Mouse (Mus musculus) urinary bladder, adult 2 months (tissue): ENCODE measurements around the gene 4933406M09Rik. TPM values are rescaled to one million over a fixed set of nuclear protein-coding genes. Genes with fewer than 3 reads are reported as not detected.

Experiments
- DNase-seq: peaks from one replicate; pipeline ENCODE4 v3.0.0; 2022; ENCODE audit warnings: low spot score
- polyA plus RNA-seq: library from polyadenylated mRNA; depleted of rRNA; stranded (reverse); fragments of >200 nt; gene quantifications from 2 replicates; pipeline ENCODE4 v1.2.3, GENCODE M21; 2012

4933406M09Rik gene
- polyA plus RNA-seq, 1 experiment: not detected

- DNase-seq: no peak
These were observed 4.7 kb upstream of the 4933406M09Rik start for GRCm38 (mm10) chr1:134381051-134381450.

DNA sequence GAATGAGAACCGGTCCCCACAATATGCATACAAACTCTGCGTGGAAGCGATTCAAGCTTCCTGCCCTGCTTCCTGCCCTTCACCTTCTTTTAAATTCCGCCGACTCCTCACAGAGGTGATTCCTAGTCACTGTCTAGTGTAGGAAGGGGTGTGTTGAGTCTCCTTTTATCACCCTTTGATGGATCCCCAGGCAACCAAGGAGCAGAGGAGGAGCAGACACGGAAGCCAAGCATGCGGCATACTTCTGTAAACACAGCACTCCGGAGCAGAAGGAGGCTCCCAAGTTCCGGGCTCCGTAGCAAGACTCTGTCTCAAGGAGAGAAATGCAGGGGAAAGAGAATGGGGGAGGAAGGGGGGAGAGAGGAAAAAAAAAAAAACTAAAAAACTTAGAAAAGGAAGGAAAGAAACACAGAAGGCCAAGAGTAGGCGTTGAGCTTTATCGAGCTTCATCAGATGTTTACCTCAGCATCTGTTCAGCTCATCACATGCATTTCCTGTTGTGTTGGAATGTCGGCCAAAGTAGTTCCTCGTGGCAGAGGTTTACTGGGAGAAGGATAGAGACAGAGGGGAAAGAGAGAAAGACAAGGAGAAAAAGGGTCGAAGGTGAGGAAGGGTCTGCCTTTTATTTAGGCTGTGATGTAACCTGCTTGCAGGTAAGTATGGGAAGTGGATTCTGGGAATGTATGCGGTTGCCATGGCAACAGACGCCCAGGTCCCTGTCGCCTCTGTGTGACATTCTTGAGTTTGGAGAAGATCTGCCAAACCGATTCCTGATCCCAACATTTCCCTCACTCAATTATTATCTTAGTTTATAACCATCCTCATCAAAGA, 3.7 kb upstream of the 4933406M09Rik start:
- DNase-seq: no peak

DNA sequence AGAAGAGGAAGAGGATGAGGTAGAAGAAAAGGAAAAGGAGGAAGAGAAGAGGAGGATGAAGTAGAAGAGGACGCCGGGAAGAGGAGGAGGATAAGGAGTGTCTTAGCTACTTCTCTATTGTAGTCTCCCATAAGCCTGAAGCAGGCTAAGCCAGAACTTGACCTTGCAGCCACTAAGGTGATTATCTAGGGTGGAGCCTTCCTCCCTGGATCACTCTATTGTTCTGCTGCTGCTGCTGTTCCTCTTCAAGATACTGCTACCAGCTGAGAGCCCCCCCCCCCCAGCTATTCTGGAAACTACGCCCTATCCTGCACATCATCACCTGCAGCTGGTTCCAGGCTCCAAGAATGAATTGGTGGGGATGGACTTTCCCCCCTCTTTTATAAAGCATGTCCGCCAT, 1.2 kb upstream of the 4933406M09Rik start:
- no peak for DNase-seq

DNA sequence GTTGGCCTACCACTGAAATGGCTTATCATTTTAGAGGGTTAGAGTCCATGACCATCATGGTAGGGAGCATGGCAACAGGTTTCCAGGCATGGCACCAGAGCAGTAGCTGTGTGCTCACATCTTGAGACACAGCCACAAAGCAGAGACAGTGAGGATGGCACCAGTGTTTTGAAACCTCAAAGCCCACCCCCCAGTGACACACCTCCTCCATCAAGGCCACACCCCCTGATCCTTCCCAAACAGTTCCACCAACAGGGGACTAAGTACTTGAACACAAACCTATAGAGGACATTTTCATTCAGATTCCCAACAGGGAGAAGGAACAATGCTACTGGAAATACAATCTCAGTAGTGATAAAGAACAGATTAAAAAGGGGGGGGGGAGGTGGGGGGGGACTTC, 564 bp upstream of the 4933406M09Rik start:
- DNase-seq: no peak

DNA sequence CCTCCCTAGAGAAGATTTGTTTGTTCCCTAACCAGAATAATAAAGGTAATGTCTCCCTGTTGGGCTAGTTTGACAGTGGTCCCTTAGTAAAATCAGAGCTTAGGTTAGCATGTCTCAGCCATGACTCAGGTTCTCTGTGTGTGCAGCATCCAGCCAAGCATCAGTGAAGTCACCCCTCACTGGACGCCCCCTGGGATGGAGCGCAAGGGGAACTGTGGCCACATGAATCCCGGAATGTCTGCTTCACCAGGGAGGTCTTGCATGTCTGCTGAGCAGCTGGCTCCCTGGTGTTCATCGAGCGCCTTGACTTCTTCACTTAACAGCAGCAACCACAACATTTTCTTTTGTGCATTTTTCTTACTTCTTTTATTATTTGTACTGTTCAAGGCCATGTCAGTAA, 8.1 kb downstream of the 4933406M09Rik start:
- DNase-seq: no peak

DNA sequence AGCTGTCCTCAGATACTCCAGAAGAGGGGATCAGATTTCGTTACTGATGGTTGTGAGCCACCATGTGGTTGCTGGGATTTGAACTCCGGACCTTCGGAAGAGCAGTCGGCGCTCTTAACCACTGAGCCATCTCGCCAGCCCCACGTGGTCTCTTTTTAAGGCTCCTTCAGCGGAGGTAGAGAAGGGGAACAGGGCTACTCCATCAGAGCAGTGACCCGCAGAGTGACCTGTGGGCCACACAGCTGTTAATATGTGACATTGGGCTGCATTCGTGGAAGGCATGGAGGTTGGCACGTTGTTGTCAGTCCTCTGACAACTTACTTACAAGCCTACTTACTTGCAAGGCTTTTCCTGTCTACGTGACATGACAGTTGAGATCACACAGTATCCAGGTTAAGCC, 12.5 kb downstream of the 4933406M09Rik start:
- no peak for DNase-seq

GRCm38 (mm10) chr1:134399735-134400134, 14.0 kb downstream of the 4933406M09Rik start:
- no peak for DNase-seq

DNA sequence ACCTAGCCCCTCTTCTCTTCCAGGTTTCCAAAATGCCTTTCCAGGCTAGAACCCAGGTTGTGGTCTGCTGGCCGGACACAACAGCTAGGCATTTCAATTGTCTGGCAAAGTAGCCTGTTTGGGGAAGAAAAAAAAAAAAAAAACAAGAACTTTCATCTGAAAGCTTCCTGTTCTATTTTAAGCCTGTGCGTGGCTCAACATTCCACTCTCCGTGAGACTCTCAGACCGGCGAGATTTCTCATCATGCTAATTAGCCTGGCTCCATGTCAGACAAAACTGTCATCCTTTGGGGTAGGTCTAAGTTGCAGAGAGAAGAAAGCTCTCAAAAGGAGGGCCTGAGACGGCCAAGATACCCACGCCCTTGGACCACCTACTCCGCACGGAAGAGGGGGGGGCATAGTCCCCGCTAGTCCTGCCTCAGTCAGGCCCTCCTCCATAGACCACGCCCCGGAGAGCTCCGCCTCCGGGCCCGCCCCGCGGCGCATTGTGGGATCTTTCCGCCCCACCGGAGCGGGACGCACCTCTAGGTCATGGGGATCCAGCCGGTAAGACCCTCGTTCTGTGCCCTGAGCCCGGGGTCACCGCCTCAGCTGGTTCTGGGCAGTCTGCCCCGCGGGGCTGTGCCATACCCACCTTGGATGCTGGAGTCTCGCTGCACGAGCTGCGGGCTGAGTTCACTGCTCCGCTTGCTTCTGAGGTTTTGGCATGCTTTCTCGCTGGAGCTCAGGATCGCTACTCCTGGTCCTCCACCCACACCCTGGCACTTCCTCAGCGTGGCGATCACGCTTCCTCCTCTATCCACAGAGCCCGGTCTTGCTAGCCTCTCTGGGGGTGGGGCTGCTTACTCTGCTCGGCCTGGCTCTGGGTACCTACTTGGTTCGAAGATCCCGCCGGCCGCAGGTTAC, 20.0 kb downstream of the 4933406M09Rik start, which contains the start of gene Cyb5r1:
Cyb5r1 (plus strand) TSS at position 51 of the 905 bp plus-strand sequence.
- DNase-seq: peak; percentile 59

DNA sequence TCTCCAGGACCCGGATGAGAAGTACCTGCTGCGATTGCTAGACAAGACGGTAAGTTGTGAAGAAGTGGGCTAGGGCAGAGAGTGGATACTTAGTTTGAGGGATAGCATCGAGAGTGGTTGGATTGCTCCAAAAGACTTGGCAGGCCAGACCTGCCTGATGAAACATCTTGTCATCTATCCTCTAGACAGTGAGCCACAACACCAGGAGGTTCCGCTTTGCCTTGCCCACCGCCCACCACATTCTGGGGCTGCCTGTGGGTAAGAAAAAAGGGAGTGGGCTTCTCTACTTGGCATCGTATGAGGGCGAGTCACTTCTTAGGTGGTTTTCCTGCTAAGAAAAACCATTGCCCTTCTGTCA, 20.7 kb downstream of the 4933406M09Rik start:
- DNase-seq: no peak

DNA sequence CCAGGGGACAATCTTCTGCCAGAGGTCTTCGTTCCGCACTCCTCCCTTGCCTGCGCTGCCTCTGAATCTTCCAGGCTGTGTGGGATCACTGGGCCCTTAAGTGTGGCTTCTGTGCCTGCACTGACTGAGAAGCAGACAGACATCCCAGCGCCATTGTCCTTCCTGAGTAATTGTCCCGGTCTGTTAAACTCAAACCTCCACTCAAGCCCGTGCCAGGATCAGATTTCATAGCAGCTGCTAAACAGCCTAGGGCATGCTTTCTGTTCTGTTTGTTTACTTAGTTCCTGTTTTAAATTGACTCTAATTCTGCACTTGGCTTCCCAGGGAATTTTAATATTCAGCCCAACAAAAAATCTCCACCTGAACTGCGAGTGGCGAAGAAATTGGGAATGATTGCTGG, 22.3 kb downstream of the 4933406M09Rik start:
- no peak for DNase-seq

GRCm38 (mm10) chr1:134411706-134412629, 26.2 kb downstream of the 4933406M09Rik start:
- no peak for DNase-seq

DNA sequence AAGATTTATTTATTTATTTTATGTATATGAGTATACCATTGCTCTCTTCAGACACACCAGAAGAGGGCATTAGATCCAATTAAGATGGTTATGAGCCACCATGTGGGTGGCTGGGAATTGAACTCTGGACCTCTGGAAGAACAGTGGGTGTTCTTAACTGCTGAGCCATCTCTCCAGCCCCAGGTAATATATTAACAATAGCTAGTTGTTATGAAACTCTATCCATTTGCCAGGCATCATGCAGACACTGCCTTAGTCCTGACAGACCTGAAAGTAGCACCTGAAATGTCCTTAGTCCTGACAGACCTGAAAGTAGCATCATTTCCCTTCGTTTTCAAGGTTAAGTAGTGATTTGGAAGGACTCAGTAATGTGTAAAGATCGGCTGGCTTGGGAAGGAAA, 28.3 kb downstream of the 4933406M09Rik start:
- DNase-seq: no peak

DNA sequence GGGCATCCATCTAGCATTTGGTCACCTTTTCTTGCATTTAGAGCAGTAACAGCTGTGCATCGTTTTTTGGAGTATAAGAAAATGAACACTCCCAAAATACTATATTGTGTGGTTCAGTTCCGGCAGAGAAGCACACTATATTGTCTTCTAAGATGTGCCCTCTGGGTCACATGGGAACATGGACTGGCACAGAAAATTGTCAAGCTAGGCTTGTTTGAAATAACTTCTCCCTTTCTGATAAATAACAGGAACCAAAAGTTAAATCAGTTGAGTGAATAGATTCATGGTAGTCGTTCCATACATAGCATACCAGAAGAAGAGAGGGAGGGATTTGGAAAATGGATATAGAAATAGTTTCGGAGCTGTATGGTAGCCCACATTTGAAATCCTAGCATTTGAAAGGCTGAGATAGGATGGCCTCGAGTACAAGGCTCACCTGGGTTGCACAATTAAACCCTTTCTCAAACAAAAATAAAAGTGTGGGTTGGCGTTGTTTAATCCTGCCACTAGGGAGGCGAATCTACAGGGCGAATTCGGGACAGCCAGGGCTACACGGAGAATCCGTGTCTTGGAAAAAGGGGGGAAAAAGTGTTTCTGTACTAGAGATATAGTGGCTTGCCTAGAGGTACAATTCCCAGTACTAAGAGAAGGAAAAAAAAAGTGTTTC, 28.9 kb downstream of the 4933406M09Rik start:
- no peak for DNase-seq

DNA sequence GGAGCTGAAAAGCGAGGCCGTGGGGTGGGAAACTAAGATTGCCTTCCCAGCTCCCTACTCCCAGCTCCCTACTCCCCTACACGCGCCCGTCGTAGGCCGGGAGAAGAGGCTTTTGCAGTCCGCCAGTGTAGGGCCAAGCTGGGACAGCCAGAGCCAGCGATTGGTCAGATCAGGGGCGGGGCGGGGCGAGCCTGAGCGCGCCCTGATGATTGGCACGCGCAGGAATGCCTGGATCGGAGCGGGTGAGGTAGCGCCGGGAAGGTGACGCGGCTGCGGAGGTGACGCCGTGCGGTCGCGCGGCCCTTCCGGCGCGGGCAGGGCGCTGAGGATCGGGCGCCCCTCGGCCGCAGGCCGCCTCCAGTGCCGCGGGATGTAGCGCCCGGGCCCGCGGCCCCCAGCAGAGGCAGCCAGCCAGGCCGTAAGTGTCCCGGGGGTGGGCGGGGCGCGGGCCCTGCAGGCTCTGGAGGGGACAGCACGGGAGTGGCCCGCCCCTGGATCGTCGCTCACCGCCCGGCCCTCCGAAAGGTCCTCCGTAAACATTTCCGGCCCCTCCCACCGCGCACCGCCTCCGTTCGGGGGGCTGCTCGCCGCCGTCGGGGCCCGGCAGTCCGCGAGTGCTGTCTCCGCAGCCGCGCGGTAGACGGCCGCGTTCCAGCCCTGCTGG, 29.6 kb downstream of the 4933406M09Rik start, which contains the start of gene Adipor1:
Adipor1 (plus strand) TSS at position 211 of the 664 bp plus-strand sequence.
- peak; percentile 91 for DNase-seq

GRCm38 (mm10) chr1:134418414-134418975, 32.8 kb downstream of the 4933406M09Rik start:
- no peak for DNase-seq

DNA sequence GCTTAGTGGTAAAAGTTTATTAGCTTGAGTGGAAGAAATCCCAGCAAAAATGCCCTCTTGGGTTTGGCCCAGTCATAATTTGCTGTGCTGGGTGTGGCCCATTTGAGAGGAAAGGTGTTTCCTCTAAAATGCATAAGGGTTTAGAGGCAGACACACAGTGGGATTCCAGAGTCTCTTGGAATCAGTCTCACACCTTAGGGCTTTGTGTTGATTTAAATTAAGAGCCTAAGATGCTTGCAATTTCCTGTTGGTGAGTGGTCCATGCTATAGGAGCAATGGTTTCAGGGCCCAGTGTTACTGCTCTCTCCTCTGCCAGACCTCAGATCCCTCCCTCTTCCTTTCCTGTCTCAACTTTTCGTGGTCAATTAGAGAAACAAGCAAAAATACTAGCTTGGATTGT, 33.4 kb downstream of the 4933406M09Rik start:
- no peak for DNase-seq

- DNase-seq: no peak
These were observed 34.2 kb downstream of the 4933406M09Rik start for GRCm38 (mm10) chr1:134419751-134420458.

DNA sequence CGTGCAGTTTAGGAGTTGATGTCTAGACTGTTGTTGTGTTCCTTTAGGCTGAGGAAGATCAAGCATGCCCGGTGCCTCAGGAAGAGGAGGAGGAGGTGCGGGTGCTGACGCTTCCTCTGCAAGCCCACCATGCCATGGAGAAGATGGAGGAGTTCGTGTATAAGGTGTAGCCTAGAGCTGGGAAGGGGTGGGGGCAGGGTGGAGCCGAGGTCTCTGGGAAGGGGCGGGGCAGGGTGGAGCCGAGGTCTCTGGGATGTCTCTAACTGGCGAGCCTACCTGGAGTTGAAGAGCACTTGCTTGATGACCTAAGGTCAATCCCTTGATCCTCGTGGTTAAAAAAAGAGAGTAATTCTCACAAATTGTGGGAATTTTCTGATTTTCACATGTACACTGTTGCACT, 38.2 kb downstream of the 4933406M09Rik start:
- no peak for DNase-seq

DNA sequence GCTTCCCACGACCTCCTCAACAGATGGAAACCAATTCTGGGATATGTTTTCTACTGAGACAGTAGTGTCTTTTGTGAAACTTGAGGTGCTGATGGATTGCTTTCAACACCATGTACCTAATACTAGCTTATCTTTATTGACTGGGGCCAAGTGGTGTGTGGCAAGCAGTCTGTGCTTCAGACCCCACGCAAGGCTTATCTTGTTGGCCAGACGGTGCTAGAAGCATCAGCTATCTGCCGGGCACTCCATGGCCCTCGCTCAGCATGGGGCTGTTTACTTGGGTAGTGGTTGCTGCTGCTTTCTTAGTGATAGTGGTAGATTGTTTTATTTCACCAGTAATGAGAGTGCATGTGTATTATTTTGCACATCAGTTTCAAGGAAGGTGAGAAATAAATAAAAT, 40.5 kb downstream of the 4933406M09Rik start:
- no peak for DNase-seq
